Mouse (Mus musculus) CD4-positive naive resting alpha-beta T cell, adult 76 days (primary cell): ENCODE data around the gene Npas4. TPM values are rescaled to one million over a fixed set of nuclear protein-coding genes. Genes with fewer than 3 reads are reported as not detected.

Experiments used
- total RNA-seq: library from RNA; stranded (reverse); gene quantifications from one replicate; pipeline ENCODE4 v1.2.4, GENCODE M21; 2023

The Npas4 gene
- 0.29 TPM for total RNA-seq

GRCm38 (mm10) chr19:4990256-4990625 is at the start of gene Npas4:
Gene Npas4 (minus strand): TSS chr19:4990316.

DNA sequence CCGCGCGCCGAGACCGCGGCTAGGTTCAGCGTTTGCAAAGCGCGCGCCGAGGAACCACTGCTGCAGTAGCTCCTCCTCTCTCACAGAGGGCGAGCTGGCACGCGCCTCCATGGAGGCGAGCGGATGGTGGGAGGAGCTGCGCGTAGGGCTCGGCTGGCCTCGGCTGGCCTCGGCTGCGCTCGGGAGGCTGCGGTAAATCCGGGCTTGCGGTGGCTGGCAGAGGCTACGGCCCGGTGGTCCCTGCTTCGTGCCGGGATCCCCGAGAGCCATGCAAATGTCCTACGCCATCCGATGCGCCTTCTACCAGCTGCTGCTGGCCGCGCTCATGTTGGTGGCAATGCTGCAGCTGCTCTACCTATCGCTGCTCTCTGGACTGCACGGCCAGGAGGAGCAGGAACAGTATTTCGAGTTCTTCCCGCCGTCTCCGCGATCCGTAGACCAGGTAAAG is 48.6 kb upstream of the Npas4 start, which contains the start of the genes B4gat1 and AC124502.3:
Gene B4gat1 (plus strand): TSS at position 118 of the 448 bp plus-strand sequence.
Gene AC124502.3 (plus strand): TSS at position 183 of the 448 bp plus-strand sequence.

GRCm38 (mm10) chr19:5023621-5024479 is 33.7 kb upstream of the Npas4 start, which contains the start of gene Slc29a2:
Gene Slc29a2 (plus strand): TSS chr19:5023860.

DNA sequence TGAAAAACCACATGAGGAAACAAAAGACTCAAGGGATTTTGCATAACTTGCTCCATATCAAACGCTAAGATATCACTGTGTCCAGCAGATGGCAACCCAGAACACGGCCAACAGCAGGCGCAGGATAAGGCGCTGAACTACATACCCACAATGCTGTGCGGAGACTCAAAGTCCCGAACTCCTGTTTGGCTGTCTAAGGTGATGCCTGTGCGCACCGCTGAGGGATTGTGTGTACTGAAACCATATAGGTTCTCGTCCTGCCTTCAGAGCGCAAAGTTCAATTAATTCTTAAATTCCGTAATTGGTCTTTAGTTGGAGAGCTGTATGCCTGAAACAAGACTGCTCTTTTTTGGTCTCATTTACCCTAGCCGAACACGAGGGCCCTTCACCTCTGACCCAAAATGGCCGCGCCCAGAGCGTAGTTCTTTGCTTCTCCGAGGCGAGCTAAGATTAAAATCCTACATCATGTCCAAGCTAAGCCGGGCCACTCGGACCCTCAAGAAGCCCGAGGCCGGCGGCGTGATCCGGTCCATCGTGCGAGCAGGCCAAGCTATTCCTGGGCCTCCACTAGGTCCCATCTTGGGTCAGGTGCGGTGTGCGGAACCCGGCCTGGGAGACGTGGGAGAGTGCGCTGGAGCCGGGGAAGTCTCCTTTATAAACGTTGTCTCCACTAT is 28.1 kb downstream of the Npas4 start, which contains the start of gene Mrpl11:
Gene Mrpl11 (plus strand): TSS at position 220 of the 674 bp plus-strand sequence.

GRCm38 (mm10) chr19:4942551-4943252 is 47.4 kb downstream of the Npas4 start, which contains the start of gene Peli3:
Gene Peli3 (minus strand): TSS chr19:4943127.

Other genes starting within 250 kb of the Npas4 start
- gene Rbm4b, start 233.8 kb downstream of the Npas4 start, total RNA-seq = 27.9 TPM
- 81.1 TPM for gene Rbm4, start 196.4 kb downstream of the Npas4 start, total RNA-seq
- gene Gm21992, start 178.7 kb downstream of the Npas4 start, total RNA-seq = 26.8 TPM
- 92.3 TPM for gene Rbm14, start 178.7 kb downstream of the Npas4 start, total RNA-seq
- 42.2 TPM for gene Ccs, start 151.0 kb downstream of the Npas4 start, total RNA-seq
- gene Ccdc87, start 150.9 kb downstream of the Npas4 start, total RNA-seq = not detected
- gene Ctsf, start 135.2 kb downstream of the Npas4 start, total RNA-seq = 11.4 TPM
- not detected for gene Actn3, start 112.4 kb downstream of the Npas4 start, total RNA-seq
- gene Zdhhc24, start 111.6 kb downstream of the Npas4 start, total RNA-seq = 4.9 TPM
- 2.5 TPM for gene Bbs1, start 83.7 kb downstream of the Npas4 start, total RNA-seq
- gene Dpp3, start 62.0 kb downstream of the Npas4 start, total RNA-seq = 57.1 TPM
- gene Peli3, start 47.2 kb downstream of the Npas4 start, total RNA-seq = 1.9 TPM
- 31.1 TPM for gene Mrpl11, start 28.2 kb downstream of the Npas4 start, total RNA-seq
- 2.2 TPM for gene Slc29a2, start 33.5 kb upstream of the Npas4 start, total RNA-seq
- gene B4gat1, start 48.5 kb upstream of the Npas4 start, total RNA-seq = 4.0 TPM
- gene AC124502.3, start 48.6 kb upstream of the Npas4 start, total RNA-seq = 0.79 TPM
- gene Brms1, start 51.0 kb upstream of the Npas4 start, total RNA-seq = 63.2 TPM
- gene Rin1, start 60.2 kb upstream of the Npas4 start, total RNA-seq = 3.2 TPM
- not detected for gene Cd248, start 77.8 kb upstream of the Npas4 start, total RNA-seq
- not detected for gene Tmem151a, start 95.2 kb upstream of the Npas4 start, total RNA-seq
- gene Yif1a, start 98.2 kb upstream of the Npas4 start, total RNA-seq = 19.2 TPM
- gene Cnih2, start 108.2 kb upstream of the Npas4 start, total RNA-seq = 3.4 TPM
- 90.7 TPM for gene Rab1b, start 116.8 kb upstream of the Npas4 start, total RNA-seq
- gene Klc2, start 128.2 kb upstream of the Npas4 start, total RNA-seq = 20.2 TPM